Mouse (Mus musculus) lung, adult 2 months (tissue): ENCODE measurements around the gene Foxn3.

Experiments used
- CTCF ChIP-seq: fragments of 200-500 bp; IDR thresholded peaks from 2 replicates; pipeline ENCODE4 v1.5.1; 2011; ENCODE audit warnings: mild to moderate bottlenecking, low read length, control low read depth; ENCODE audit not compliant: insufficient read depth
- POLR2A ChIP-seq: fragments of 200-500 bp; IDR thresholded peaks from 2 replicates; pipeline ENCODE4 v1.6.1; 2011; ENCODE audit warnings: low read depth, mild to moderate bottlenecking, control low read depth, low read length, borderline replicate concordance; ENCODE audit errors: extremely low read depth

DNA sequence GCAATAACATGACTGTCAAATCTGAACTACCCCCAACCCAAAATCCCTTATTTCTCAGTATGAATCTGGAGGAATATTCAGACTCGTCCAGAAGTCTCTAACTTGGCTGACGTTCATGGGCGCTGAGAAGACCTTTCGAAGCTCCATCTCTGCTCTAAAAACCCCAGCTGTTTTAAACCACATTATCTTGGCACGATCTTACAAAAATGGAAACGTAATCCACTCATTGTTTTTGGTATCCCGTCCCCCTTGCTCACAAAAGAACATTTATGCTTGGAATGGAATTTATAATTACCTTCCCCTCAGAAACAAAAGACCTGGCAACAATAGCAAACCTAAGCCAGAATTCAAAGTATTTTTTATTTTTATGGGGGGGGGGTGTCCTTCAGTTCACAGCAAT is 221.6 kb downstream of the Foxn3 start:
- no peak for TF ChIP-seq CTCF
- no peak for TF ChIP-seq POLR2A
